Mouse (Mus musculus): Measurements from ENCODE around the gene Camta1.
A peak's percentile ranks its signal among the peaks of the same experiment; 100 is the strongest.

Camta1 gene

GRCm38 (mm10) chr4:151694531-151694930 lies 167.1 kb downstream of the Camta1 start:
- no peak for DNase-seq (ENCODE audit: extremely low spot score, low read depth, low spot score)

DNA sequence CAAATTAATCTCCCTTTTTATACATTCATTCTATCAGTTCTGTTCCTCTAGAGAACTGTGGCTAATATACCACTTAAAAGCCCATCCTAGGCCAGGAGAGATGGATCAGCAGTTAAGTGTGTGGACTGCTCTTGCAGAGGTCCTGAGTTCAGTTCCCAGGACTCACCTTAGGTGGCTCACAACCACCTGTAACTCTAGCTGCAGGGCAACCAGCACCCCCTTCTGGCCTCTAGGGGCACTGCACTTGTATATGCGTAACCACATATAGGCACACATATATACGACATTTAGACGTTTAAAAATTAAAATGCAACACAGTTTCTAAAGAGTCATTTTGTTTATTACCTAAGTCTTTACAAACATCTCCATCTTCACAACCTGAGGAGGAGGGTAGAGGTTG lies 167.6 kb downstream of the Camta1 start:
- DNase-seq (ENCODE audit: extremely low spot score, low read depth, low spot score): no peak

GRCm38 (mm10) chr4:151690041-151690440 lies 171.6 kb downstream of the Camta1 start:
- DNase-seq (ENCODE audit: extremely low spot score, low read depth, low spot score): no peak

DNA sequence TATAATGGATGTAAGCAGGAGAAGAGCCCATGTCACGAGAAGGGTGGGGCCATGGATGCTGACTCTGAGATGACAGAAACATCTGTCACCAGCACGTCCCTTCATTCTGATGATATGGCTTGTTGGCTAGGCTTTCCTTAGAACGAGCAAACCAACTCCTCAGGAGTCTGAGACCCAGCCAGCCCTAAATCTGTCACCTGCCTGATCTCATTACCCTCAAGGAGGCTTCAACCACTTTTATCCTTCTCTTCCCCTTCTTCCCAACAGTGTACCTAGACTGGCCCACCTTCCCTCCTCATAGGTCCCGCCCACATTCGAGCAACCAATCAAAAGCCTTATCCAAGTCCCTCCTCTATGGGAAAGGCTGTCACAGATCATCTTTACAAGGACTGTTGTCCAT lies 173.5 kb downstream of the Camta1 start:
- DNase-seq (ENCODE audit: extremely low spot score, low read depth, low spot score): no peak

GRCm38 (mm10) chr4:151684596-151684995 lies 177.1 kb downstream of the Camta1 start:
- no peak for DNase-seq (ENCODE audit: extremely low spot score, low read depth, low spot score)

DNA sequence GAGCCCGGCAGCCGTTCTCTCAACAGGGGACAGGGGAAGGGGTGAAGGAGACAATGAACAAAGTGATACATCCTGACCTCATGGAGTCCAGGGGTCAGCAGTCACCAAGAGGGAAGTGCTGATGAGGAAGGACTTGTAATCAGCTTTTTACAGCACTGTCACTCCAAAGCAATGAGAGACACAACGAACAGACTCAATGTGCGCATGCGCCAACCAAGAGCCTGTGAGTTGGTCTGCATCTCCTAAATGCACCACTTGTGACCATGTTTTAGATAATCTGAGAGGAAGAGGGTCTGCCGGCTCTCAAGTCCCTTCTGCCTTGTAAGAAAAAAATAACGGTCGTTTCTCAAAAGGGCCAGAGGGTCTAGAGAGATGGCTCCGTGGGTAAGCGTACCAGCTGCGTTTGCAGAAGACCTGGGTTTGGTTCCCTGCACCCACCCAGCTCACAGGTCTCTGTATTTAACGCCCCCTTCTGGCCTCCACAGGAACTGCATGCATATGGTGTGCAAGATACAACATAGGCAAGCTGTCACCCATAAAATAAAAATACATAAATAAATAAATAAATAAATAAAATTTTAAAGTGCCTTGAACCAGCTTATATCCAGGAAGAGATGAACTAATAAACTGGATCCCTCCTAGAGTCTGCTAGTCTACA lies 178.7 kb downstream of the Camta1 start:
- DNase-seq (ENCODE audit: extremely low spot score, low read depth, low spot score): no peak

GRCm38 (mm10) chr4:151672452-151672851 lies 189.2 kb downstream of the Camta1 start:
- no peak for DNase-seq (ENCODE audit: extremely low spot score, low read depth, low spot score)

DNA sequence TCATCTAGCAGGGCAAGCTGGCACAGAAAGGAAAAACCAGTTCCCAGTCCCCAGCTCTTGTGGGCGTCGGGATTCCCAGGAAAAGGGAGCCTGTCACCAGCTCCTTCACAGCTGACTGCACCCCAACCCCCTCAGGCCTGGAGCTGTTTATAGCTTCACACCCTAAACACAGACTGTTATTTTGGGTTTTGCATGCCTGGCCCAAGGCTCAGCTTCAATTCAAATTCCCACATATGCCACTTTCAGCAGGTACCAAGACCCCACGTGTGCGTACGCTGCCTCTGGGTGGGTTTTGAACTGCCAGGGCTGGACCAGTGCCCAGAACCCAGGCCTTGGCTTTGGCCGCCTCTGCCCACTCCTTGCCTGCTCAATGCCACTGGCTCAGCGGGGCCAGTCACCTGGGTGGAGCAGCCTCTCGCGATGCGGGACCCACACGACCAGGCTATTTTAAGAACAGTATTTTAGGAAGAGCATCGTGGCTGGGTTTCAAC lies 195.2 kb downstream of the Camta1 start:
- DNase-seq (ENCODE audit: extremely low spot score, low read depth, low spot score): no peak

- no peak for DNase-seq (ENCODE audit: extremely low spot score, low read depth, low spot score)
Observed at GRCm38 (mm10) chr4:151661486-151661885, 200.2 kb downstream of the Camta1 start.

- no peak for DNase-seq (ENCODE audit: extremely low spot score, low read depth, low spot score)
Observed at GRCm38 (mm10) chr4:151656427-151656826, 205.2 kb downstream of the Camta1 start.

DNA sequence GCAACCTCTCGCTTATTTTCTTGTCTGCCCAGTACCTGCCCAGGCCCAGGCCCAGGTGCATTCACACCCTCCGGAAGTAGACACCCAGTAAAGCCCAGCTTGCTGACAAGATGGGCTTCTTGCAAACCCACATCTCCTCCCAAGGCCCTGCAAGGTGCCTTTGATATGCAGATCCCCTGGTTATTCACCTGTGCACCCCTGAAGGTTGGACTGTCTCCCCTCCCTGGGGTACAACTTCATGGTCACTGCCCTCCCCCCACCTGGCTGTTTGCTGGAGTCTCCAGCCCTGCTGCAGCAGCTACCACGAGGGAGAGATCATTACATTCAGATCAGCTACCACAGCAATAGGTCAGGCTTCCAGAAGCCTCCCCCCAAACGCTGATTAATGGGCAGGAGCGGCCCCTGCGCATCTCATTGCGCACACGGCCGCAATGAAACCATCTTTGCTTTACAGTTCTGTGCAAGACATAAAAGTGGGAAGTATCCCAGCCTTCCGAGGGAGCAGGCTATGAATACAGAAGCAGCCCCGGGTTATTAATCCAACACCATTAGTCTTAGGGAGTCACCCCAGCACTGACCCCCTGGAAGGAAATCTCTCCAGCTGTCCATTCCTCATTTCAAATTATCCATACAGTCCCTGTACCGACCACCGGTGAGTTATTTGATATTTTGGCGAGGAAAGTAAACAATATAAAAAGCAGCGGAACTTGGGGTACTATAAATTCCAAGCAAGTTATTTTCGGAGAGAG lies 205.9 kb downstream of the Camta1 start:
- no peak for DNase-seq (ENCODE audit: extremely low spot score, low read depth, low spot score)

DNA sequence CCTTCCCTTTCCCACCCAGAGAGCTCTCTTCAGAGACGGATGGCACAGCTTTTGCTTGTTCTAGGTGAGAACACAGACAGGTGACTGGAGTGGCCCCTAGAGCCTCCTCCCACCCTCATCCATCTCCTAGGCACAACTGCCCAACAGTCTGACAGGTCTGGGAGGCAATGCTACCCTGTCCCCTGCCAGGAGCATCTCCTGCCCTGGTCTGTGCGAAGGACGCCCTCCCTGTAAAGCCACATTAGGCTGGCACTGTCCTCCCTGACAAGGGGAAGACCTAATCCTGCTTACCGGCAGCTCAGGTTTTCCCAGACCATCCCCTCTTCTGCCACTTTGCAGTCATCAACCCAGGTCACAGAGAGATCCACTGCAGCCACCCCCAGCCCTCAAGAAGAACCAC lies 206.4 kb downstream of the Camta1 start:
- no peak for DNase-seq (ENCODE audit: extremely low spot score, low read depth, low spot score)

DNA sequence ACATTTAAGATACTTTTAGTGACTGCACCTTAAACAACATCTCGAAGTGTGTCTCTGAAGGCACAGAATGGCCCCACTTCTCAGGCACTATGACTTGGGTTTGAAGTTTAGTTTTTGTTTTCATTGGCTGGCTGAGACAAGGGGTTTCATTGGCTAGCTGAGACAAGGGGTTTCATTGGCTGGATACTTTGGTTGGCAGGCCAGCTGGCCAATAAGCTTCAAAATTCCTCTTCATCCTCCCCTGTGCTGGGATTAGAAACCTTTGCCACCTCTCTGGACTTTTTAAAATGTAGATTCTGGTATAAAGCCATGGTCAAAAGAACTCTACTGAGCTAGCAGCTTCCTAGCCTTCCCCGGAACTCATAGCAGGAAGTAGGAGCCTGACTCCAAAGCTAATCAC lies 219.3 kb downstream of the Camta1 start:
- no peak for DNase-seq (ENCODE audit: extremely low spot score, low read depth, low spot score)

- no peak for DNase-seq (ENCODE audit: extremely low spot score, low read depth, low spot score)
Observed at GRCm38 (mm10) chr4:151640971-151641370, 220.7 kb downstream of the Camta1 start.

DNA sequence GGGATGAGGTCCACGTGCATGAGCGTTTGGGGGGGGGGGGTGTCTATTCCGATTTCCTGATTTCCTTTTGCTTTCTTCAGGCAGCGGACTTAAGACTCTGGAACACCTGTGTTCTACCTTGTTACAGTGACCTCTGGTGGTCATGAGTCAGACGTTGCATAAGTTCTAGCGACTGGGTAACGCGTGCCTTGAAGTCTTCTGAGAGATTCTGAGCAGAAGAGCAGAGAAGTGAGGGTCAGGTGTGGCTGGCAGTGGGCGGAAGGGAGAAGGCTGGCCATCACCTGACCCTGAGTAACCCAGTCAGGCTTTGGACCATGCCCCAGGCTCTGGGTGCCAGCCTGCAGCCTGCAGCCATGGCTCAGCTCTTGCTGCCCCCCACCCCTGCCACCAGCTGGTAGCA lies 222.7 kb downstream of the Camta1 start:
- peak; percentile 33 for DNase-seq (ENCODE audit: extremely low spot score, low read depth, low spot score)

DNA sequence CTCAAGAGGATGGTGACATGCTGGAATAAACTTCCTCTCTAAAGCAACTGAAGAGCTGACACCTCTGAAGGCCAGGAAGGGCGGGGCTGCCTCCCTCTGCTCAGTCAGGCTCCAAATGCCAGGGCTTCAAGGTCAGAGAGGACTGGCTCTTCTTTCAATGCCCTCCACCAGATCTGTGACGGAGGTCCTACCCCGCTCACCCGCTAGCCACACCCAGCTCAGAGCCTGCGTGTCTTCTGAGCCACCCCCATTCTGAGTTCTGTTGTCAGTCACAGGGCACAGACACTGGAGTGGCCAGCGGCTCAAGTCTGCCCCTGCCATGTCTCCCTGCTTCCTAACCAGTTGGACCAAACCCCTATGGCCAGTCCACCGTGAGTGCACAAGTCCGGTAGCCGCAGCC lies 224.3 kb downstream of the Camta1 start:
- no peak for DNase-seq (ENCODE audit: extremely low spot score, low read depth, low spot score)

DNA sequence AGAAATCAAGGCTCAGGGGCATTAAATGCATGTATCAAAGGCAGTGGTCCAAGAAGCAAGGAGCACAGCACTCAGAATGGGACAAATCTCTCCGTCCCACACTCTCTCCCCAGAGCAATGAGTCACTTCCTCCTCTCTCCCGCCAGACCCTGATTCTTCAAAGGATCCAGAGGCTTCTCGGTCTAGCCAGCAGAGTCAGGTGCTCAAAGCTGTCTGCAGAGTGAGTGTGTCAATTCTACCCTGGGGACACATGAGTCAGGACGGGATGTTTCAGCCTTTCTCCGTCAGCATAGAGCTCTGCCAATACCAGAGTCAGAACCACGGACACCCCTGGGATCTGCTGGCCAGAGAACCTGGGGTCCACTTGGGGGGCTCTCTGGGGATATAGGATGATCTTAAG lies 226.9 kb downstream of the Camta1 start:
- no peak for DNase-seq (ENCODE audit: extremely low spot score, low read depth, low spot score)

GRCm38 (mm10) chr4:151633795-151634194 lies 227.9 kb downstream of the Camta1 start:
- no peak for DNase-seq (ENCODE audit: extremely low spot score, low read depth, low spot score)

DNA sequence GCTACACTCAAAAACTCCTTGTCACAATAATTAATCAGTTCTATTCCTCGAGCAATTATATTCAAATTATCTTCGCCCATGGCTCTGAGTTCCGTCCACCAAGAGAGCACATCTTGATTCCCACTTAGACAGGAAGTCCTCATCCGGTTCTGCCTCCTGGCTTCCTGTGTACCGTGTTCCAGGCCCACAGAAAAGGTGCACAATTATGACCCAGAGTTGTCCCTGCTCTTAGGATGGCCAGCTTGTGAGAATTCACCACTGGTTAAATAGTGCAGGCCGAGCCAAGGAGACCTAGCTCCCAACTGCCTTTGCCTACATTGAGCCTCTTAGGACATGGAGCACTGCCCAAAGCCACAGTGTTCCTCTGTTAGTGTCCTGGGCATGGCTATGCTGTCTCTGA lies 229.4 kb downstream of the Camta1 start:
- no peak for DNase-seq (ENCODE audit: extremely low spot score, low read depth, low spot score)

DNA sequence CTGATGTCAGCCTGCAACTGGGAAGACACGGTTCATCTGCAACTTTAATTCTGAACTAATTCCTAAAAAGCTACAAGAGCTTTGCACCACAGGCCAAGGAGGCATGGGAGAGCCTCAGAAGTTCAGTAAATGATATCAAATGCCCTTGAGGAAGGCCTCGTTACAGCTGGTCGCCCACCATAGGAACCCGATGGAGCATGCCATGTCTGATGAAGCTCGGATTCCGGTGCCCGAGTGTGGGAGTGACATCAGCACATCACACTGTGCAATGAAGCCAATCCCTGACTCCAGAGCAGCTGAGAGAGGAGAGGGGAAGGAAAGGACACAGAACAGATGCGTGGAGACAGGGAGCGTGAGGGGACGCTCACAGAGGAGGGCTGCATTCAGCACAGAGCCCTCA lies 231.0 kb downstream of the Camta1 start:
- DNase-seq (ENCODE audit: extremely low spot score, low read depth, low spot score): no peak

DNA sequence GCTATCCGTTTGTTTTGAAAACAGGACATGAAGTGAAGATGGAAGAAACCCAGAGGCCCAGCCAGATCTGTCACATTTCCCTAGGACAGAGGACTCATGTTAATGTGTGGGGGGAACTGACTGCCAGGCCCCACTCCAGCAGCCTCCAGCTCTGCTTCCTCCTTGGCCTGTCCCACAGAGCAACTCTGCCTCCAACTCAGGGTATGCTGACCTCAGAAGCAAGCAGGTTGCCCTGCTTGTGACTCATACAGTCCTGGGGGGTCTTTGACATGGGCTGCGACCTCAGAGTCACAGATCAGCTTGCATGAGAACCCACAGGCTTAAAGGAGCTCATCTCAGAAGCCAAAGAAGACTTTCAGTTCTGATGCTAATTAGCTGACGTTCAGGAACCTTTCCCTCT lies 231.4 kb downstream of the Camta1 start:
- no peak for DNase-seq (ENCODE audit: extremely low spot score, low read depth, low spot score)

- DNase-seq (ENCODE audit: extremely low spot score, low read depth, low spot score): no peak
Observed at GRCm38 (mm10) chr4:151619541-151620016, 242.1 kb downstream of the Camta1 start.

Measured in hindlimb bud, embryonic 11.5 days (tissue).